Mouse (Mus musculus) liver, embryonic 13.5 days (tissue): ENCODE measurements at regions not wholly inside any gene's neighbourhood (a gene's known extent, or its start where the extent isn't known, plus 50 kb on each side); places are given as distances from the start of the nearest gene placed in this dataset.
A peak's percentile ranks its signal among the peaks of the same experiment; 100 is the strongest.

Experiments used
- ATAC-seq: fragments of 200-750 bp; cut with Nextera tagmentation; 2 replicates; pipeline ENCODE4 v1.8.0; 2017; ENCODE audit warnings: low read depth, mild to moderate bottlenecking, moderate number of reproducible peaks, moderate library complexity
- DNase-seq: peaks from one replicate; pipeline ENCODE4 v3.0.0; 2022
- H3K27ac ChIP-seq: fragments of 300-500 bp; sonication (generic); 2 replicates; pipeline ENCODE4 v1.5.1; 2015; ENCODE audit warnings: moderate library complexity, mild to moderate bottlenecking, inconsistent platforms
- H3K27me3 ChIP-seq: fragments of 300-500 bp; sonication (generic); 2 replicates; pipeline ENCODE4 v1.6.1; 2015; ENCODE audit warnings: mild to moderate bottlenecking, inconsistent platforms
- H3K36me3 ChIP-seq: fragments of 300-500 bp; sonication (generic); 2 replicates; pipeline ENCODE4 v1.6.1; 2015; ENCODE audit warnings: mild to moderate bottlenecking, inconsistent platforms
- H3K4me1 ChIP-seq: fragments of 300-500 bp; sonication (generic); replicated peaks from 2 replicates; pipeline ENCODE4 v1.6.1; 2015; ENCODE audit warnings: inconsistent platforms
- H3K4me2 ChIP-seq: fragments of 300-500 bp; sonication (generic); 2 replicates; pipeline ENCODE4 v1.6.1; 2015; ENCODE audit warnings: inconsistent platforms, mild to moderate bottlenecking, moderate library complexity
- H3K4me3 ChIP-seq: fragments of 300-500 bp; sonication (generic); replicated peaks from 2 replicates; pipeline ENCODE4 v1.5.1; 2015; ENCODE audit warnings: mild to moderate bottlenecking, inconsistent platforms
- H3K9ac ChIP-seq: fragments of 300-500 bp; sonication (generic); 2 replicates; pipeline ENCODE4 v1.6.1; 2015; ENCODE audit warnings: mild to moderate bottlenecking, inconsistent platforms
- H3K9me3 ChIP-seq: fragments of 300-500 bp; sonication (generic); replicated peaks from 2 replicates; pipeline ENCODE4 v1.6.1; 2016; ENCODE audit warnings: inconsistent platforms
- WGBS: fragments of 180-500 bp; shearing (Covaris S2); methylation state at CpG from one replicate; pipeline ENCODE4 v1.1.7; 2015; ENCODE audit not compliant: insufficient replicate concordance; 5-methylcytosine and 5-hydroxymethylcytosine counted together

DNA sequence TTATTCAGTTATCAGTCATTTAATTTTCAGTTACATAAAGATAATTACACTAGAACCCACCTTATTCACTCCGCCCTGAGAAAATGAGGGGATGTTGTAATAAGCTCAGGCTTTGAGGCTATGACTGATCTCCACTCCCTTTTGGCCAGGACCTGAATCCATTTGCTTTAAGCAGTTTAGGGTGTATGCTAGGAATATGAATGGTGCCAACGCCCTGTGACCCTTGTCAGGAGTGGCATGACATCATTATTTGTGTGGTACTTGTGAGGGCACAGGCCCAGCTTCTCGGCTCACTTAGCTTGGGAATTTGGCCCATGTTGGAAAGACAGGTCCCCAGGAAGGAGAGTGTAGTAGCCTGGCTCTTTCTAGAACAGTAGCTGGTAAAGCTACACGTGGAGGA, 61.0 kb upstream of the Nfe2l2 start:
- Histone ChIP-seq H3K4me2 (no peak overlapping the region), H3K36me3 (no peaks in the 10 kb centered on the region), H3K9me3 (no peaks in the 10 kb centered on the region), H3K4me3 (no peak overlapping the region), H3K9ac (no peak overlapping the region), H3K27me3 (no peaks in the 10 kb centered on the region), H3K4me1 (peaks cover 42% of the 10 kb centered on the region), H3K27ac (no peak overlapping the region)
- 66% methylated on average over 4 of the region's 4 CpGs for WGBS
- ATAC-seq (no peak), DNase-seq (no peak)

DNA sequence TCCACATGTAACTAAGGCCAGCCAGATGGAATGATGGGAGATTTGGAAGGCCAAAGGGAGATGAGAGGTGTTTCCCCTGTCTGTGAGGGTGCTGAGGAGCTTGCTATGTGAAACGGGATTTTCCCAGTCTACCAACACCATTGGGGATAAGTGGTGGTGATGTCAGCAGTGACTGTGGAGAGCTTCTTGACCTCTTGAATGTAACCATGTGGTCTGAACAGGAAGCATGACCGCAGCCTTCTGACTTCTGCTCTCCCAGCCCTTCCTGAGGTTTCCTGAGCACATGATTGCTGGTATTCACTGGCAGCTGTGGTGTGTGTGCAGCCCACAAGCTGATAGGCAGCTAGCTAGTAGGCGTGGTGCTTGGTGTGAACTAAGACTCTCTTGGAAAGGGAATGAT, 58.8 kb upstream of the Nfe2l2 start:
- 11% methylated on average over 3 of the region's 3 CpGs for WGBS
- H3K4me2 ChIP-seq = 0 out of 2 replicates have a peak overlapping the region, but pooled peaks have one; percentile 4
- H3K36me3 ChIP-seq = no peaks in the 10 kb centered on the region
- H3K27ac ChIP-seq = no peak overlapping the region
- H3K27me3 ChIP-seq = no peaks in the 10 kb centered on the region
- H3K4me1 ChIP-seq = peaks cover 28% of the 10 kb centered on the region
- ATAC-seq (peak; percentile 66), DNase-seq (no peak)
- no peak overlapping the region for H3K9ac ChIP-seq
- H3K9me3 ChIP-seq = no peaks in the 10 kb centered on the region
- H3K4me3 ChIP-seq = no peak overlapping the region

DNA sequence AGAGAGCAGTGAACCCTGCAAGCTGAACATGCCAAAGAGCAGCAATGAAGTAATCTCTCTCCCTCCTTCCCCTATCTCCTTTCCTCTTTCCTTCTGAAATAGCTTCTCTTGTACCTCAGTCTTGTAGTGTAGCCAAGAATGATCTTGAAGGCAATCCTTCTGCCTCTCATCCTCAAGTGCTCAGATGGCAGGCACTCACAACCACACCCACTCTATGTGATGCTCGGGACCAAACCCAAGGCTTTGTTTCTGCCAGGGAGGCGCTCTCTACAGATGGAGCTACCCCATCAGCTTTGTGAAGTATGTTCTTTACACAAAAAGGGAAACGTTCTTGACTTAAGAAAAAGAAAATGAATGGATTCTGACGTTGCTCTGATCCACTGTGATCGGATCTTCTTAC, 57.6 kb upstream of the Nfe2l2 start:
- H3K4me3 ChIP-seq = no peak overlapping the region
- no peaks in the 10 kb centered on the region for H3K9me3 ChIP-seq
- H3K9ac ChIP-seq = no peak overlapping the region
- ATAC-seq (no peak), DNase-seq (no peak)
- 64% methylated on average over 5 of the region's 5 CpGs for WGBS
- H3K36me3 ChIP-seq = no peaks in the 10 kb centered on the region
- peaks cover 17% of the 10 kb centered on the region for H3K4me1 ChIP-seq
- no peak overlapping the region for H3K4me2 ChIP-seq
- no peak overlapping the region for H3K27ac ChIP-seq
- H3K27me3 ChIP-seq = no peaks in the 10 kb centered on the region

DNA sequence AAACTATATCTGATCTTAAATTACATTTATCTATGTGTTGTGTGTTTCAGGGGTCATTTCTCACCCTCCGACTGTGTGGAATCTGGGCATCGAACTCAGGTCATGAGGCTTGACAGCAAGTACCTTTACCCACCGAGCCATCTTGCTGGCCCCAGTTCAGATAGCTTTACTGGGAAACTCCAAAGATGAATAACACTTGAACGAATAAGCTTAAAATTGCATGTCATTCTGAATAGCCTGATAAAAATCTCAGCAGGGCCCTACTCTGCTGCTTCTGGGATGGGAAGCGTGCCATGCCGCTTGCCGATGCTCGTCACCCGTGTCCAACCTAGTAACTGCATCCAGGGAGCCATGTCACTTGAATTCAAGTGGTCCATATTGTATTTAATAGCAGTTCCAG, 57.2 kb upstream of the Nfe2l2 start:
- Histone ChIP-seq H3K4me3 (no peak overlapping the region), H3K9me3 (no peaks in the 10 kb centered on the region), H3K27me3 (no peaks in the 10 kb centered on the region), H3K36me3 (no peaks in the 10 kb centered on the region), H3K4me2 (no peak overlapping the region), H3K9ac (no peak overlapping the region), H3K27ac (no peak overlapping the region), H3K4me1 (peaks cover 13% of the 10 kb centered on the region)
- 76% methylated on average over 9 of the region's 9 CpGs for WGBS
- ATAC-seq (no peak), DNase-seq (no peak)

DNA sequence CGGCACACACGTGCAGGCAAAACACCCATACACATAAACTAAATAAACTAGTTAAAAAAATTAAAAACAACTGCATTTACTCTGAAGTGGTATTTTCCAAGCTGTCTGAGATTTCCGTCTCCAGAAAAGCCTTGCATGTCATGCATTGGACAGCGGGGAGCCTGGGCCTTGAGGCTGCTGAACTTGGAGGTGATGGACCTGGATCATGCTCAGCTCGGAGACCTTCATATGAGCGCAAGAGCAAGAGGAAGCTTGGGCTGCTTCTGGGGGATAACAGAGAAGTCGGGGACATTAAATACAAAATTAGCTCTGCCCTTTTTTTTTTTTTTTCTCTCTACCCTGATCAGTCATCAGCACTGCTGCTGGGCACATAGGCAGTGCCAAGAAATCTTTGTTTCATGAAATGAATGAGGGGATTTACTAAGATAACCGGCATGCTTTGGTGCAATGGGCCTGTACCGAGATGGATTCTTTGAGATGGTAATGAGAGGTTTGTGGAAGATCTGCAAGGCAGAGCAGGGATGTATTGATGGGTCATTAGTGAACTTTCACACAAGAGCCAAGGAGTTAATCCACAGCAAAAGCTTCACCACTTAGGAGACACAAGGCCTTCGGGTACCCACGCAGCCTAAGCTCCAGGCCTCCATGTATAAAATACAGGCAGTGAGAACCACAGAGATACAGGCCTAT, 54.9 kb upstream of the Nfe2l2 start:
- WGBS = 78% methylated on average over 11 of the region's 11 CpGs
- no peak for ATAC-seq
- H3K9ac ChIP-seq = no peak overlapping the region

DNA sequence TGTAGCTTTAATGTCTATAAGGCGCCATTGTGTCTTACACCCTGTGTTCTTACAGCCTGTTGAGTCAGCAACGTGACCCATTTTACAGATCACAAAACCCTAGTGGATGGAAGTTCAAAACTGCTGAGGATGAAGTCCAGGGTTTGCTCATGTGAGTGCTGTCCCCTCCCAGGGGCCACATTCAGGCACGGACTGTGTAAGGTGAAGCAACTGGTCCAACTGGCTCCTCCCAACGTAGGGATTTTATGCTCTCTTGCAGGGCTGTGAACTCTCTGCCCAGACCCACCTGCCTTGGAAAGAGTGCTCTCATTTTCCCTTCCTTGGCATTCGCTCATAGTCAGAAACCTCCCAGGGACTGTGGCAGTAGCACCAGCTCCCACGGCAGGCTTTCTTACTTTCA, 53.8 kb upstream of the Nfe2l2 start:
- H3K36me3 ChIP-seq = no peaks in the 10 kb centered on the region
- peaks cover 5% of the 10 kb centered on the region for H3K4me1 ChIP-seq
- no peaks in the 10 kb centered on the region for H3K9me3 ChIP-seq
- WGBS = 72% methylated on average over 6 of the region's 6 CpGs
- ATAC-seq (no peak), DNase-seq (no peak)
- H3K27ac ChIP-seq = no peak overlapping the region
- H3K27me3 ChIP-seq = no peaks in the 10 kb centered on the region
- H3K9ac ChIP-seq = no peak overlapping the region
- no peak overlapping the region for H3K4me3 ChIP-seq
- no peak overlapping the region for H3K4me2 ChIP-seq

More for the DNA sequence above, 54.9 kb upstream of the Nfe2l2 start:
- H3K27me3 ChIP-seq = no peaks in the 10 kb centered on the region
- no peak overlapping the region for H3K4me2 ChIP-seq
- H3K4me1 ChIP-seq = peaks cover 11% of the 10 kb centered on the region
- no peak overlapping the region for H3K27ac ChIP-seq
- H3K36me3 ChIP-seq = no peaks in the 10 kb centered on the region
- H3K4me3 ChIP-seq = no peak overlapping the region
- no peaks in the 10 kb centered on the region for H3K9me3 ChIP-seq
- no peak for DNase-seq

DNA sequence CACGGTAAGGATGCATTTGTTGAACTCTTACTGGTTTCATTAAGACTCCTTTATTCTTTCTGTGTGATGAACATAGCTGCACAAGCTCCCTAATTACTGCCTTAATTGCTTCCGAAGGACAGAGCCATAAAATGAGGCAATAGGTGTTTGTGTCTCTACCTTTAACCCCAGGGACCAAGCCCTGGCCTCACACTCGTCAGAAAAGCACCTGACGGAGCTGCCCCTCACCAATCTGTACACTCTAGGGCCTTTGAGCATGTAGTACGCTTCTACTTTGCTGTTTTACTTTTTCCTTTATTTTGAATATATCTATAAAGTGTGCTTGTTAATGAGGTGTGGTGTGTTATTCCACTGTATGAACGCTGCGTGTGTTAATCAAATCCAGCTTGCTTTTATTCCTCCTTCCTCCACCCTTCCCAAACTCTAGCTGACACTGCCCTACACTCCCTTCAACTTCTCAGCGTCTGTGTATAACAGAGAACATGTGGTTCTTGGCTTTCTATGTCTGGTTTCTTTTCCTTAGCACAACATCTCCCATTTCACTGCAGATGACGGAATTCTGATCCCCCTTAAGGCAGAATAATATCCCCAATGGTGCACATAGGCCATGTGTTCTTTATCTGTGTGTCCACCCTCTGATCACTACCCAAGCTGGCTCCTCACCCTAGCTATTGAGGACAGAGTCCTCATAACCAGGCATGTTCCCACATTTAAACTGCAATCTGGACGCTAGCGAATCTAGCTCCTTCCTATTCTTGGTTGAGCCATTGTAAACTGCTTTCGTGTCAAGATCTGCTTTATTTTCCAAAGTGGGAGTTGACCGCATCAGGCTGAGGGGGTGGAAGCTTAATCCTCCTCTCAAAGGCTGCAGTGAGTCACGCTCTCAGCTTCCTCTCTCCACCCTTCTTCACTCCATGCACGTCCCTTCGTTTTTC, 52.5 kb upstream of the Nfe2l2 start:
- H3K27me3 ChIP-seq = no peaks in the 10 kb centered on the region
- ATAC-seq (no peak), DNase-seq (no peak)
- H3K4me3 ChIP-seq = no peak overlapping the region
- no peaks in the 10 kb centered on the region for H3K36me3 ChIP-seq
- no peak overlapping the region for H3K27ac ChIP-seq
- H3K4me1 ChIP-seq = no peaks in the 10 kb centered on the region
- no peaks in the 10 kb centered on the region for H3K9me3 ChIP-seq
- 67% methylated on average over 16 of the region's 16 CpGs for WGBS
- H3K9ac ChIP-seq = no peak overlapping the region
- H3K4me2 ChIP-seq = no peak overlapping the region

DNA sequence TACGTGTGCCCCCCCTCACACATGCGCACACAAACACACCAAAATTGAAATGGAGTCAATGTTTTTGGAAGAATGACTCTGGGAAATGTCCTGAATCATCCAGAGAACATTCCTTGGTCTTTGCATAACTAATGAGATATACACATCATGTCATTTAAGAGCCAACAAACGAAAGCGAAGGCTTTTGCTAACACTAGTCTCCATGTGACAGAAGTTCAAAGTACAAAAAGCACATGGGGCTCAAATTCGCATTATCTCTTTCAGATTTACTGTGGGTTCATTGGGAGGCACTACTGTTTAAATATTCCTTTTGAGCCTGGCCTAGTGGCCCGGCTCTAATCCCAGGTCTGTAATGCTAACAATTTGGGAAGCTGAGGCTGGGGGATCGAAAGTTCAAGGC, 50.2 kb upstream of the Nfe2l2 start:
- H3K4me1 ChIP-seq = no peaks in the 10 kb centered on the region
- DNase-seq = no peak
- H3K9ac ChIP-seq = no peak overlapping the region
- H3K4me2 ChIP-seq = no peak overlapping the region
- no peak for ATAC-seq
- no peaks in the 10 kb centered on the region for H3K36me3 ChIP-seq
- 75% methylated on average over 7 of the region's 7 CpGs for WGBS
- H3K27ac ChIP-seq = no peak overlapping the region
- H3K27me3 ChIP-seq = no peaks in the 10 kb centered on the region
- H3K9me3 ChIP-seq = no peaks in the 10 kb centered on the region
- H3K4me3 ChIP-seq = no peak overlapping the region
